Comparison of ENCODE assay signal across 8 mouse cellular contexts in genomic region chr3:51648037-51648664, GRCm38 (mm10). TPM values are rescaled to one million over a fixed set of nuclear protein-coding genes. Genes with fewer than 3 reads are reported as not detected.
DNase-seq lines count a peak whose midpoint lies in the region; ATAC-seq lines count a peak whose summit lies in the region.

No protein-coding gene starts in this region.

- H3K9me3 ChIP-seq in intestine, embryonic 15.5 days = no peaks in the 10 kb centered on the region

- WGBS in intestine, embryonic 15.5 days = 37% methylated on average over 15 of the region's 15 CpGs

- no peaks in the 10 kb centered on the region for H3K36me3 ChIP-seq in intestine, embryonic 15.5 days

- peaks cover 13% of the 10 kb centered on the region; the same call in 1 of the 2 replicates for H3K4me1 ChIP-seq in intestine, embryonic 15.5 days (replicated peaks)

- H3K27ac ChIP-seq in intestine, embryonic 15.5 days = no peak overlapping the region

- peak; percentile 82 for DNase-seq in adrenal gland, adult 2 months
- peak; percentile 72 for DNase-seq in embryo, embryonic 11.5 days (ENCODE audit: low read depth, low spot score)
- DNase-seq in gastrocnemius, postnatal 4 days (ENCODE audit: low spot score in 2 of 2) = peak; percentile 41 to 78
- DNase-seq in left cerebral cortex, postnatal 14 days (ENCODE audit: low spot score in 2 of 2) = peak; percentile 86 to 90
- DNase-seq in mesoderm, embryonic 11.5 days (ENCODE audit: low read depth, low spot score) = peak; percentile 87
- DNase-seq in right cerebral cortex, postnatal 14 days = peak; percentile 75
- DNase-seq in urinary bladder, postnatal 36 days (ENCODE audit: low spot score in 2 of 2) = peak; percentile 70 to 77

- H3K27me3 ChIP-seq in intestine, embryonic 15.5 days (replicated peaks) = no peaks in the 10 kb centered on the region

- H3K4me3 ChIP-seq in intestine, embryonic 15.5 days (replicated peaks) = 0 out of 2 replicates have a peak overlapping the region, but pooled peaks have one; percentile 6

- H3K9ac ChIP-seq in intestine, embryonic 15.5 days = no peak overlapping the region

- intact Hi-C loops in left cerebral cortex, postnatal 14 days (cut with DNase I) = loop anchor here (1.0 to 2.0 kb wide), 2 partner anchors 65 to 137 kb away; no protein-coding TSS in a partner anchor

- H3K4me2 ChIP-seq in intestine, embryonic 15.5 days (replicated peaks) = peak overlapping the region; percentile 53

- ATAC-seq in intestine, embryonic 15.5 days = peak; percentile 70

RNA-seq across cellular contexts. Expression of gene Mgst2, which starts 12.0 kb away (rescaled TPM):
- 100 to 1,000 TPM; 189 to 200 TPM for total RNA-seq in adrenal gland, adult 2 months (2021)
- polyA plus RNA-seq in adrenal gland, adult 2 months (2012; rRNA removed) = 2.6 and 3.3 TPM in 2 replicates
- total RNA-seq in gastrocnemius, postnatal 4 days (2021) = 1 to 10 TPM; 2.0 to 2.2 TPM
- polyA plus RNA-seq in intestine, embryonic 15.5 days (2015; fragmentation: Nextera tagmentation; extraction: Ambion mirVana) = 30.2 and 33.3 TPM in 2 replicates
- under 1 TPM in 1 of 2 experiments, not detected in 1; 0.82 TPM for total RNA-seq in left cerebral cortex, postnatal 14 days (2021)

Comparison
In these comparisons a context has a peak if more than half of its experiments do, and no peak if none do; other contexts are left out.
1. RNA of gene Mgst2, which starts 12.0 kb away (total RNA-seq): 189 to 200 TPM in adrenal gland, adult 2 months; 2.0 to 2.2 TPM in gastrocnemius, postnatal 4 days and 0.82 TPM in left cerebral cortex, postnatal 14 days; every median in the first group is over 10 times any median in the second.
2. Peak in every context shown above with its lines, with median percentiles within 50 percentile points of each other: DNase-seq.